Mouse (Mus musculus) left cerebral cortex, postnatal 36 days (tissue): ENCODE data around the gene Gm21985. TPM values are rescaled to one million over a fixed set of nuclear protein-coding genes. Genes with fewer than 3 reads are reported as not detected.
"Not testable (repeated sequence)": the region's sequence is repeated elsewhere in the genome, so short reads cannot be mapped to it uniquely, and the experiment has no call there.

ENCODE experiments used
- DNase-seq, 2 experiments: peaks; one replicate each; pipeline ENCODE4 v3.0.0; 2021 to 2022; ENCODE audit warnings: low spot score in 2 of 2, mixed read lengths in 1 of 2
- intact Hi-C: fragments of 180-260 bp; cut with DNase I; formaldehyde crosslinking; loops from one replicate; pipeline ENCODE4 v1.15.1; 2025
- total RNA-seq, 2 experiments: library from RNA; stranded (reverse); gene quantifications; 2 replicates each; pipeline ENCODE4 v1.2.3; 2021

Gm21985 gene
- total RNA-seq, 2 experiments from 2014 or later: 4.8 TPM; not detected in 1

DNA sequence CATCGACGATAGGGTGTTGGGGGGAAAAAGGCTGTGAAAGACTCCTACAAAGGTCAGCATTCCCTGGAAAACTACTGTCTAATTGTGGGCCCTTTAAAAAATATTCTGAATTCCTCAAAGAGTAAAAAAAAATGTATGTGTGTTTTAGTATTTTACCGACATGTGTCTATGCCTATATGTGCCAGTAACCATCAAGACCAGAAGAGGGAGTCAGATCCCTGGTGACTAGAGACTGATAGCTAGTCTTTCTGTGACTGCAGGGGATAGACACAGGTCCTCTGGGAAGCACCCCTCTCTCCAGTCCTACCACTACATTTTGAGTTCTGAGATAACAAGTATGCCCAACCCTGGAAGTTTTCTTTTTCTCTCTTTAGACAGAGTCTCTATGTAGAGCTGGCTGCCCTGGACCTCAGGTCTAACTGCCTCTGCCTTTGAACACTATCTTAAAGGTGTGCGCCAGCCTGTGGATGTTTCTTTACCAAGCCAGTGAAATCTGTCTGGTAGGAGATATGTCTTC, 3.3 kb upstream of the Gm21985 start:
- intact Hi-C loops: loop anchor here (5.0 kb wide), 2 partner anchors 89 to 104 kb away; partner anchors contain the start of gene Emc4
- DNase-seq: no peak

DNA sequence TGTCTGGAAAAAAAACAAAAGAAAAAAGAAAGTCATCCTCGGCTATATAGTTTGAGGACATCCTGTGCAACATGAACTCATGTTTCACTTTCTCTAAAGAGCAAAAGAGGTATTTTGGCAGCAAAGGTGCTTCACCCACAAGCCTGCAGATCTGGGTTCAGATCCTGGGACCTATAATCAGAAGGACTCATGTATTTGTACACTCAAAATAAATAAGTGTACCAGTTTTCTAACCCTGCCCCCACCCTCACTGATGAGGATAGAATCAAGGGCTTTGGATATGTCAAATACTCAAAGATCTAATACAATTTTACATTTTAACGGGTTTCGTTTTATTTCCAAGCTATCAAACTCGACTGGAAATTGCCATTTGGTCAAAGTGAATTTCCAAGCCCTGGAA, 1.8 kb upstream of the Gm21985 start:
- DNase-seq: no peak
- intact Hi-C loops: loop anchor here (5.0 kb wide), 2 partner anchors 88 to 103 kb away; partner anchors contain the start of gene Emc4

DNA sequence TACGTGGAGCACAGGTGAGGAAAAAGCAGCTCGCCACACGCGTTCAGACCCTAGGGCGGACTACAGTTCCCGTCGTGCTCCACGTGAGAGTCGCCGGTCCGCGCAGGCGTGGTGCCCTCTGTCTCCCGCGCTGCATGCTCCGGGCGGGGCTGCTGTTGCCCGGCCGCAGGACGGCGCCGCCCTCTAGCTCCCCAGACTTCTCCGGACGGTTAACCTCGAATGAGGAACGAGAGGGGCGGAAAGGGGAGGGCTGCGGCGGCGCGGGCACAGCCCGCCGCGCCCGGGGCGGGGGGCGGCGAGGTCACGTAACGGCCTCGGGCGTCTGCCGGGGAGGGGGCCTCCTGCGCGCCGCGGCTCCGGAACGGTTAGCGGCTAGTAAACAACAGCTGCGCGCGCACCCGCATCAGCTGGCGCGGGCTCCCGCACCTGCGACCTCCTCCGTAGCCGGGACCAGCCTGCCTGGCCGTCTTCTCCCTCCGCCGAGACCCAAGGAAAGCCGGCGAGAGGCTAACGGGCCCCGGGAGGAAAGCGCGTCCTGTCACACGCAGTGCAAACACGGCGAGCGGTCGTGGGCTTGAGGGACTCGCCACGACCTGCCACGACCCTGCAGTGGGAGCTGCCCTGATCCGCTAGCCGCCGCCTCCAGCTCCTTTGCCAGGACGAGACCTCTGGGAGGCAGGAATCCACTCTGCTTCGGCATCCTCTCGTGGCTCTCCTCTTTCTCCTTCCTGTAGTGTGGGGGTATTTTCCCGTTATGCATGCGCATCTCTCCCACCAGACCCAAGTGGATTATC, 469 bp upstream of the Gm21985 start, which contains the start of gene Slc12a6:
Gene Slc12a6 (plus strand): TSS at position 378 of the 794 bp plus-strand sequence.
- peak; percentile 89 to 91 for DNase-seq
- intact Hi-C loops: loop anchor here (2.0 kb wide), 1 partner anchor 25 kb away; no protein-coding TSS in a partner anchor

DNA sequence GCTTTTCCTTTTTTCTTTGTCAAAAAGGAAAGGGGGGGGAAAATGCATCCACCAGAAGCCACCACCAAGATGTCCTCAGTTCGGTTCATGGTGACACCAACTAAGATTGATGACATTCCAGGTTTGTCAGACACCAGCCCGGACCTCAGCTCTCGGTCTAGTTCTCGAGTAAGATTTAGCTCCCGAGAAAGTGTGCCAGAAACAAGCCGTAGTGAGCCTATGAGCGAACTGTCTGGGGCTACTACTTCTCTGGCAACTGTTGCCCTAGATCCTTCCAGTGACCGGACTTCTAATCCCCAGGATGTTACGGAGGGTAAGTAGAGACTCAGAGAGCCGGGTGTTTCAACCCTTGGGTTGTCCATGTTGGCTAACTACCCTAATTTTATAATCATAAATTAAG, 666 bp downstream of the Gm21985 start:
- DNase-seq: no peak
- intact Hi-C loops: loop anchor here (2.0 kb wide), 1 partner anchor 26 kb away; no protein-coding TSS in a partner anchor

DNA sequence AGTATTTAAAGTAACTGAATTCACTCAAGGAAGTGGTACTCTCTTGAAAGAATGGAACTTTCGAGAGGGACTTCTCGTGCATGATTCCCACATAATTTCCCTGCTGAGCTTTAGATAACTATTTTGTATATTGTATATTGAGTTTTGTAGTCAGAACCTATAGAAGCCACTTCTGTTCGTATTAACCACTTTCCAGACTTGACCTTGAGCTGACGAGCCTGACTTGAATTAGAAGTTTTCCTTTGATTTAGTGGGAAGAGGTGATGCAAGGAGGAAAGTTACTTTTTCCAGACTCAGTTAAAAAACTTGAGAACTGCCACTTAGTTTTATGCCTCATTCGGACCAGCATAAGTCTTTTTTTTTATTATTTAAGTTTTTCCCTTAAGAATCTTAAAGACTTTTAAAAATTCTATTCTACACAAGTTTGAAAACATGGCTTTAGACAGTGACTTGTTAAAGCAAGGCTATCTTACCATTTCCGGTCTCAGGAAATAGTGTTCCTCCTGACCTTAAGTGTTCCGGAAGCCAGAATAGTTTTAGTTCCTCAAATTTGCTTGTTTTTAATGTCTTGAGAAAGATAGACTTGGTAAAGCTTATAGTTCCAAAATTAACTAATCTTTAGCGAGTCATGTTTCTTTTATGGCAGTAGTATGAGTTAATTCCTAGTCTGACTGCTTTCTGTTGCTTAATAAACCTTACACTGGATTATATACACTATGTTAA, 1.6 kb downstream of the Gm21985 start:
- DNase-seq: no peak
- intact Hi-C loops: loop anchor here (2.0 kb wide), 1 partner anchor 27 kb away; no protein-coding TSS in a partner anchor

DNA sequence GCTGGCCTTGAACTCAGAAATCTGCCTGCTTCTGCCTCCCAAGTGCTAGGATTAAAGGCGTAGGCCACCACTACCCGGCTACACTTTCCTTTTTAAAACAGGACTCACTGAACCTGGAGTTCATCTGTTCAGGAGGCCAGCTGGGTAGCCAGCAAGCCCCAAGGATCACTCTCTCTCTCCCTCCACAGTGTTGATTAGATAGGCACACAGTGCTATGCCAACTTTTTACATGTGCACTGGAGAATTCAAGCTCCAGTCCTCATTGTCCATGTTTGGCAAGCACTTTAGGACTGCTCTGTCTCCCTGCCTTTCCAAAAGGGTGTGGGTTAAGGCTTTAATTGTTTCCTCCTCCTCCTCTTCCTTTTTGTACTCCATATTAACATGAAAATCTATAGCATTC, 3.9 kb downstream of the Gm21985 start:
- intact Hi-C loops: no loop called here

DNA sequence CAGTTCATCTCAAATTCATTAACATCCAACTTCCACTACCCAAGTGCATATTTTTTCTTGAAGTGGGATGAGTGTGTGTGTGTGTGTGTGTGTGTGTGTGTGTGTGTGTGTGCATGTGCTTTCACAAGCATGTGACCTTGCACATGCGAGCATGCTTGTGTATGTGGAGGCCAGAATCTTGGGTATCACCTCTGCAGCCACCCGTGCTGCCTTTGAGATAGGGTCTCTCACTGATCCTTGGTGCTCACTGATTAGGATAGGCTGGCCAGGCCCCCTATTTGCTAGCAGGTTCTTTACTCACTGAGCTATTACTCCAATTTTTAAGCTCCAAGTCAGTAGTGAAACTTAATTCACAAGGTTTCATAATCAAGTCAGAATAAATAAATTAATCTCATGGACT, 6.8 kb downstream of the Gm21985 start:
- DNase-seq: no peak
- intact Hi-C loops: no loop called here

More for the DNA sequence above, 3.9 kb downstream of the Gm21985 start:
- DNase-seq: no peak

DNA sequence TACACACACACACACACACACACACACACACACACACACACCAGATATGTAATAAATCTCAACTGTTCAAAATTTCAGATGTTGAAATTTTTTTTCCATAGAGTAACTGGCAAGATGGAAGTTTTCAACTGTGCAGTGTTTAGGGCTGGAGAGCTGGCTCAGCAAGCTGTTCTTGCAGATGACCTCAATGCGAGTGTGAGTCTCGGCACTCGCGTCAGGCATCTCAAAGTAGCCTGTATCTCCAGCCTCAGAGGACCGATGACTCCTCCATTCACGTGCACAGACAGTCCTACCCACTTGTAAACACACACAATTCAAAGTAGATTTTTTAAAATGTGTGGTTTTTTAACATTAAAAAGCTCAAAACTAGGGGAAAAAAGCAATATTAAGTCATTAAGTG, 7.4 kb downstream of the Gm21985 start:
- DNase-seq: no peak

DNA sequence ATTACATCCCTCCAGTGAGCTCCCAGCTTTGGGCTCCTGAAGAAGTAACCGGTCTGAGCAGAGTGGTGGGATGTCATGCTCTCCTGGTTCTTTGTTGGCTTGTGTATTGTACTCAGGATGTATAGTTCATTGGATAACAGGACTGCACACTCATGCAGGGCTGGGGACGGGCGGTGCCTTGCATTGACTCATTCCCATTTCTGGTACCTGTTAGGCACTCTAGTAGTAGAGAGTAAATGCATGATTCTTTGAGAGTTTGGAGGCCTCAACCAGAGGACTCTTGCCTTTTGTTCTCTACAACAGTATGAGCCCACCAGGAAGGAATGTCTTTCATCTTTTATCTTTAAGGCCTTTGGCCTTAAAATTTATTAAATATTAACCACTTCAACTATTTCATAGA, 10.8 kb downstream of the Gm21985 start:
- DNase-seq: no peak
- intact Hi-C loops: no loop called here

More for the DNA sequence above, 7.4 kb downstream of the Gm21985 start:
- intact Hi-C loops: no loop called here

DNA sequence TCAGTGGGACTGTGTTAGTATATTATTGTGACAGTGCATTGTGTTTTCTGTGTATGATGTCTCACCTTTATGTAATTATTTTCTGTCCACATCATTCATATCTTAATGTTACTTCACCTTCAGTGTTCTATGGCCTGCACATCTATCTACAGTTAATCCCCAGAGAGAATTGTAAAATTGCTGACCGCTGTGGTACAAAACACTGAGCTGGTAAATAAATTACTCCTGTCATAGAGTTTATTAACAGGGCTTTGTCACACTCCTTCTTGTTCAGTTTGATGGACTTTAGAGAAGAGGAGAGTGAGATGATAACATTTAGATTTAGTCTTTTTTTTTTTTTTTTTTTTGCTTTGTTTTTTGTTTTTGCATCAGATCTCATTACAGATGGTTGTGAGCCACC, 16.7 kb downstream of the Gm21985 start:
- DNase-seq: no peak
- intact Hi-C loops: no loop called here

DNA sequence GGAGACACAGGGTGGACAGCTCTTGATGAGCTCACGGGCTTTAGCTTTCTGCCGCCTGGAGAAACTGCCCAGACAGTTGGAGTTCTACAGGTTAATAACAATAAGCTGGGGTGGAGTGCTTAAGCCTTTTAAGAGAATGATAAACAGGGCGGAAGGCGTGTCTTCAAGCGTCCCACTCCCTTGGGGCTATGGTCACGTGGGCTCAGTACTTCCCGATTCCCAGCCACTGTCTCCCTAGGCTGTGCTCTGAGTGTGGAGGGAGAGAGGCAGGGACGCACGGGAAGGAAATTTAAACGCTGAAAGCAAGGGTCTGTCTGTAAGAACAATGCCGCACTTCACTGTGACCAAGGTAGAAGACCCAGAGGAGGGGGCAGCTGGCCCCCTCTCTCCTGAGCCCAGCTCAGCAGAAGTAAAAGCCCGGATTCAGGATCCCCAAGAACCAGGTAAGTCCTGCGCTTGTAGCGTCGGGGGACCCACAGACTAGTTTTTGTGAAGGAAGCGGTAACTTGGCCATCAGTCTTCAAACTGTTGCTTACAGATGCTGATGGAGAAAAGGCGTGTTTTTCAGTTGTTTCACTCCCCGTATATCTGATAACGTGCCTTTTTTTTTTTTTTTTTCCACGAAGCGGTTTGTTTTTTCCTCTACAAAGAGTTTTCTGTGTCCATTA, 18.4 kb downstream of the Gm21985 start:
- peak in 1 of 2 experiments; percentile 27 for DNase-seq
- intact Hi-C loops: no loop called here

DNA sequence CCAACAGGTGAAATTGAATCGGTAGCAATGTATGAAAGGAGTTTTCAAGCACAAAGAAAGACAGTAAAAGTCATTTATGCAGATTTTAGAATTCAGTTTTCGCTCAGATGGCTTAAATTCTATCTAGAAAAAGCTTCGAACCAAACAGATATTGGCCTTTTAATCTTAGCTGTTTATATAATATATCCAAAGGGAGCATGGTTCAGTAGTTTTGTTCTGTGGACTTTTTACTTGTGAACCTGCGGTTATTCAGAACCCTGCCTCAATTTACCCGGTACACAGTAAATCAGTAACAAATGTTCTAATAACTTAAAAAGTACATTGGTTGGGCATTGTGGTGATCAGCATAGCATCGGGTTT, 18.9 kb downstream of the Gm21985 start:
- intact Hi-C loops: no loop called here
- no peak for DNase-seq

DNA sequence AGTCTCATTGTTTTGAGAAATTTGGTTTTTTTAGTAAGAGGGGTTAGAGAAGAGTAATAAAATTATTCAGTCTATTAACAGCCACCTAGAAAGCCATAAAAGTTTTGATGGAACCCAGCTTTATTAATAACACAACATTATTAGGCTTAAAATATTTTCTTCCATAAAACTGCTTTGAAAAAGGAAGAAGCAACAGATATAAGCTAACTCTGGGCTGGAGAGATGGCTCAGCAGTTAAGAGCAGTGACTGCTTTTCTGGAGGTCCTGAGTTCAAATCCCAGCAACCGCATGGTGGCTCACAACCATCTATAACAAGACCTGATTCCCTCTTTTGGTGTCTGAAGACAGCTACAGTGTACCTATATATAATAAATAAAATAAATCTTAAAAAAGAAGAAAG, 19.9 kb downstream of the Gm21985 start:
- intact Hi-C loops, DNase-seq: not testable (repeated sequence)

DNA sequence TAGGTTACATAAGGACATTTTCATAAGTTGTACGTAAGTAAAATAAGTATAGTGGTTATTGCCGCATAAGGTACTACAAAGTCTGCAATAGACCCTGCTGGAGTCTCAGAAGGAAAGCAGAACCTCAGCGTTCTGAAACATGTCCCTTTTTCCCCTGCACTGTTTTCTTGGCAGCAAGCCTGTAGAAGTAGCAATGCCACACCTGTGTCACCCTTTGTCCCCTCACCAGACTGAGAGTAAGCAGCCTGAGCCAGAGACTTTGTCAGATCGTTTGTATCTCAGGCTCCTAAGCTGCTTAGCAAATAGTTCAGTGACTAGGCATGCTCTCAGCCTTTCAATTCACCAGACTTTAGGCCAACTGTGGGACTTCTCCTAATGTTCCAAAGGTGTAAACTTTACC, 20.9 kb downstream of the Gm21985 start:
- DNase-seq: no peak
- intact Hi-C loops: no loop called here

DNA sequence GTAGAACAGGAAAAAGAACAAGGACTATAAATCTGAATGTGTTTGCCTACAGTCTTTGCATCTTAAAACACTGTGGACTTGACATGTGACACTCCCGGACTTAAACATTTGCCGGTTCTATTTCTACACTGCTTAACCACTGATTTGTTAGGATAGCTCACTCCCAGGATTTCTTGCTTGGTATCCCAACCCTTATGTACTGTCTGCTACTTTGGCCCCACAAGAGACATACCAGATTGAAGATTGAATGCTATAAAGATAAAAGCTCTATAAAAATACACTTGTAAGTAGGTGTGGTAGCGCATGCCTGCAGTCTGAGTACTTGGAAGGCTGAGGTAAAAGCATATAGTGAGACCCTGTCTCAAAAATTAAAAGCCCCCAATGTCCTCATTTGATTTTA, 23.4 kb downstream of the Gm21985 start:
- intact Hi-C loops: no loop called here
- no peak for DNase-seq

DNA sequence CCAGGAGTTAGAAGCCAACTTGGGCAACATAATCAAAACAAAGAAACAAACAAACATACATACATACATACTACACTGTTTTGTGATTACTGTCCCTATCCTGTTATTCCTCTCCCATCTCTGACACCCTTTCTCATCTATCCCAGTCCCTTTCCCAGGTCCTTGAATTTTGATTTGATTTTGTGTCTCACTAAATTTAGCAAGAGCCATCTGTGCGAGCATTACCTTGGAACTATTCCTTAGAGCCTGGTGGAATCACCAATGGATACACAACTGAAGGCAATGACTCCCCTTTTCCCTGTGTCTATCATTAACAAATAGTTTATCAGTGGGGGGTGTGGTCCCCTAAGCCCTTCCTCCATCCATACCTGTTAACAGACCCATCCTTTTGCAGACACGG, 26.7 kb downstream of the Gm21985 start:
- intact Hi-C loops: no loop called here
- no peak for DNase-seq

DNA sequence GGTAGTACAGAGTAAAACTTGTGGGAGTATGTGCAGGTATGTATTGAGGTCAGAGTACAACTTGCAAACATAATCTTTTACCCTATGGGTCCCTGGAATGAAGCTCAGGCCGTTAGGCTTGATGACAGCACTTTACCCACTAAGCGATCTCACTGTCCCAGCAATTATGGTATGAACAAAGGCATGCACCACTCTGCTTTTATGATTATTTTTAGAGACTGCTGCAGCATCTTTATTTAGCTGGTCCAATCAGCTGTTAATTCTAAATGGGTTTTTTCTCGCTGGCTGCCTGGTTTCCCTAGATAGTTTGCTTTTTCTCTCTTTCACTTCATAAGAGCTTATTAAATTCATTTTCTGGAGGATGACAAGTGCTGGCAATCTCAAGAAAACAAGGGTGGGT, 30.1 kb downstream of the Gm21985 start:
- DNase-seq: no peak
- intact Hi-C loops: no loop called here

DNA sequence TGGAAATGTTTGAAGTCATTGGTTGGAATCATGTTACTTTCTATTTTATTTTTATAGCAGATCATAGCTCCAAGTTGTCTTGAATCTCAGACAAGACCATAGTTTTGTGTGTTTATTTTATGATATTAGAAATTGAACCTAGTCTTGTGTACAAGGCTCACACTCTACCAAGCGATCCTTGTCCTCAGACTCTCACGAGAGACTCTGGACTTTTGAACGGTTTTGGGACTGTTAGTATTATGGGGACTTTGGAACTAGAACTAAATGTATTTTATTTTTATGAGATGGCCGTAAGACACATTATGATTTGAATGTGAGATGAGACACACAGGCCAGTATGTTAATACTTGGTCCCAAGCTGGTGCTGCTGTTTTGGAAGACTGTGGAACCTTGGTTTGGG, 32.1 kb downstream of the Gm21985 start:
- no peak for DNase-seq
- intact Hi-C loops: no loop called here

DNA sequence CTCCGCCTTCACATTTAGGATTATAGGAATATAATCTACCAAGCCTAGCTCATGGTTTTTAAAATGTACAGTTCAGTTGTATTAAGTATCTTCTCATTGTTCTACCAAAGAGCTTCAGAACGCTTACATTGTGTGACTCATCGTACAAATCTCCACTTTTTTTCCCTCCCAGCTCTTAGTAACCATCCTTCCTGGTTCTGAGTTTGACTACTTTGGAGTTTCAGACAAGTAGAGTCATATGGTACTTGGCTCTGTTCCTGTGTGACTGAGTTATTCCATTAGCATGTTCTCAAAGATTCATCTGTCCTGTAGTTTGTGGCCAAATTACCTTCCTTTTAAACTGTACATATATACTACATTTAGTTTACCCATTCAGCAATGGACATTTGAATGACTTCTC, 42.6 kb downstream of the Gm21985 start:
- intact Hi-C loops: no loop called here
- DNase-seq: no peak

DNA sequence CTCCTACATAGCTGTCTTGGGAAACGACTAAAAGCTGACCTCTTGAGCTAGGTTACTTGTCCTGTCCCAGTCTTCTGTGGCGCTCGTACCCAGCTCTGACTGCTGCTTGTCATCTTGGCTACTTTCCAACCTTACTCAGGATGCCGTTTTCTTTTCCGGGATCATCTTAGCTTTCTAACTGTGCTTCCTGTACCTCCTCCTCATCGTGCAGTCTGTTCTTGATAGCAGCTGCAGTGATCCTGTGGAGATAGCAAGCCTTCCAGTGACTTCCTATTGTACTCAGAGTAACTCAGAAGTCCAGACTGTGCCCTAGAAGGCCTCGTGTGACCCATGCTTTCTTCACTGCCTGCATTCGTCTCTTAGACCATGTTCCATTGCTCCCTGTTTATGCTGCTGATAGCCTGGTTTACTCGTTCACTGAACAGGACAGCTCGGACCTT, 43.1 kb downstream of the Gm21985 start:
- DNase-seq: no peak
- intact Hi-C loops: no loop called here
